Mouse (Mus musculus) stomach, embryonic 14.5 days (tissue): ENCODE data around the gene Gk5. TPM values are rescaled to one million over a fixed set of nuclear protein-coding genes. Genes with fewer than 3 reads are reported as not detected.

Source experiments
- ATAC-seq: fragments of 200-750 bp; cut with Nextera tagmentation; 2 replicates; pipeline ENCODE4 v1.8.0; 2017; ENCODE audit warnings: low read depth, moderate TSS enrichment; ENCODE audit not compliant: insufficient number of reproducible peaks, insufficient read depth, low FRiP score
- H3K27ac ChIP-seq: fragments of 300-500 bp; sonication (generic); 2 replicates; pipeline ENCODE4 v1.5.1; 2014; ENCODE audit warnings: mild to moderate bottlenecking, low read length, moderate library complexity, mixed read lengths
- H3K27me3 ChIP-seq: fragments of 300-500 bp; sonication (generic); 2 replicates; pipeline ENCODE4 v1.6.1; 2014; ENCODE audit warnings: low read length, control low read depth, mixed read lengths; ENCODE audit not compliant: control insufficient read depth, insufficient read depth
- H3K36me3 ChIP-seq: fragments of 300-500 bp; sonication (generic); 2 replicates; pipeline ENCODE4 v1.6.1; 2014; ENCODE audit warnings: mild to moderate bottlenecking, control low read depth, low read length, moderate library complexity, mixed read lengths; ENCODE audit not compliant: control insufficient read depth, insufficient read depth
- H3K4me1 ChIP-seq: fragments of 300-500 bp; sonication (generic); 2 replicates; pipeline ENCODE4 v1.6.1; 2014; ENCODE audit warnings: low read length, control low read depth, mixed read lengths; ENCODE audit not compliant: control insufficient read depth, insufficient read depth
- H3K4me2 ChIP-seq: fragments of 300-500 bp; sonication (generic); replicated peaks from 2 replicates; pipeline ENCODE4 v1.6.1; 2014; ENCODE audit warnings: low read depth, low read length, control low read depth
- H3K4me3 ChIP-seq: fragments of 300-500 bp; sonication (generic); 2 replicates; pipeline ENCODE4 v1.5.1; 2014; ENCODE audit warnings: low read depth, low read length, control low read depth
- H3K9ac ChIP-seq: fragments of 300-500 bp; sonication (generic); replicated peaks from 2 replicates; pipeline ENCODE4 v1.6.1; 2014; ENCODE audit warnings: low read depth, mild to moderate bottlenecking, control low read depth, low read length, moderate library complexity, mixed read lengths
- H3K9me3 ChIP-seq: fragments of 300-500 bp; sonication (generic); 2 replicates; pipeline ENCODE4 v1.6.1; 2016; ENCODE audit warnings: low read depth, low read length, control low read depth; ENCODE audit not compliant: control insufficient read depth
- WGBS: fragments of 180-500 bp; shearing (Covaris S2); extraction: QIAGEN DNeasy Blood & Tissue Kit; methylation state at CpG from one replicate; pipeline ENCODE4 v1.1.7; 2014; 5-methylcytosine and 5-hydroxymethylcytosine counted together
- polyA plus RNA-seq: library from polyadenylated mRNA; unstranded; fragments of >200 nt; fragmentation: Nextera tagmentation; extraction: Ambion mirVana; gene quantifications from 2 replicates; pipeline ENCODE4 v1.2.1, GENCODE M21; 2014

Gk5 gene
- polyA plus RNA-seq, 1 experiment from 2014 or later, result 13.5 TPM

- Histone ChIP-seq H3K36me3 (no peaks in the 10 kb centered on the region), H3K9ac (peak within 1 kb of the TSS; percentile 72), H3K4me1 (peaks cover 7% of the 10 kb centered on the region; the same call in 1 of the 2 replicates), H3K4me3 (peak within 1 kb of the TSS; percentile 80), H3K4me2 (peak within 1 kb of the TSS; percentile 86), H3K27ac (peak within 1 kb of the TSS; percentile 92), H3K9me3 (no peaks in the 10 kb centered on the region), H3K27me3 (no peaks in the 10 kb centered on the region)
- peak; percentile 98 for ATAC-seq
- under 1% methylated on average over 71 of the region's 81 CpGs for WGBS
Measured at GRCm38 (mm10) chr9:96195885-96196622, 76.9 kb downstream of the Gk5 start, which contains the start of gene Tfdp2. Gene Tfdp2, plus strand, starts transcription at chr9:96196275.

- Histone ChIP-seq H3K9ac (peak overlapping the region; percentile 72), H3K4me1 (peaks cover 7% of the 10 kb centered on the region; the same call in 1 of the 2 replicates), H3K4me3 (peak overlapping the region; percentile 80), H3K27me3 (no peaks in the 10 kb centered on the region), H3K36me3 (no peaks in the 10 kb centered on the region), H3K4me2 (peak overlapping the region; percentile 86), H3K27ac (peak overlapping the region; percentile 92), H3K9me3 (no peaks in the 10 kb centered on the region)
- ATAC-seq, result no peak; the same call in 1 of the 2 replicates
- WGBS, result under 1% methylated on average over 20 of the region's 20 CpGs
Measured at GRCm38 (mm10) chr9:96196636-96197181, 77.5 kb downstream of the Gk5 start.

GRCm38 (mm10) chr9:96197806-96198205 lies 78.6 kb downstream of the Gk5 start:
- no peaks in the 10 kb centered on the region for H3K36me3 ChIP-seq
- WGBS, result 56% methylated on average over 9 of the region's 9 CpGs
- peak overlapping the region; percentile 80; the same call in 1 of the 2 replicates for H3K4me3 ChIP-seq
- H3K27me3 ChIP-seq, result no peaks in the 10 kb centered on the region
- no peak overlapping the region for H3K9ac ChIP-seq
- no peaks in the 10 kb centered on the region for H3K9me3 ChIP-seq
- no peak overlapping the region for H3K27ac ChIP-seq
- peaks cover 7% of the 10 kb centered on the region; the same call in 1 of the 2 replicates for H3K4me1 ChIP-seq
- H3K4me2 ChIP-seq, result peak overlapping the region; percentile 86
- no peak for ATAC-seq

GRCm38 (mm10) chr9:96203663-96204062 lies 84.5 kb downstream of the Gk5 start:
- no peak for ATAC-seq
- 80% methylated on average over 3 of the region's 3 CpGs for WGBS
- Histone ChIP-seq H3K4me1 (no peaks in the 10 kb centered on the region), H3K9ac (no peak overlapping the region), H3K4me2 (no peak overlapping the region), H3K36me3 (no peaks in the 10 kb centered on the region), H3K9me3 (no peaks in the 10 kb centered on the region), H3K27ac (no peak overlapping the region), H3K4me3 (no peak overlapping the region), H3K27me3 (no peaks in the 10 kb centered on the region)

- H3K4me3 ChIP-seq, result no peak overlapping the region
- H3K4me1 ChIP-seq, result no peaks in the 10 kb centered on the region
- no peaks in the 10 kb centered on the region for H3K27me3 ChIP-seq
- H3K4me2 ChIP-seq, result no peak overlapping the region
- no peak overlapping the region for H3K27ac ChIP-seq
- no peak for ATAC-seq
- no peak overlapping the region for H3K9ac ChIP-seq
- H3K9me3 ChIP-seq, result no peaks in the 10 kb centered on the region
- H3K36me3 ChIP-seq, result no peaks in the 10 kb centered on the region
- WGBS, result 87% methylated on average over 3 of the region's 3 CpGs
Measured at GRCm38 (mm10) chr9:96207428-96207827, 88.3 kb downstream of the Gk5 start.

GRCm38 (mm10) chr9:96213036-96213645 lies 94.0 kb downstream of the Gk5 start:
- H3K27me3 ChIP-seq, result no peaks in the 10 kb centered on the region
- no peaks in the 10 kb centered on the region for H3K9me3 ChIP-seq
- ATAC-seq, result peak; percentile 33; the same call in 1 of the 2 replicates
- no peak overlapping the region for H3K4me2 ChIP-seq
- WGBS, result 63% methylated on average over 3 of the region's 3 CpGs
- 0 out of 2 replicates have a peak, but pooled peaks cover 2% of the 10 kb centered on the region for H3K4me1 ChIP-seq
- no peaks in the 10 kb centered on the region for H3K36me3 ChIP-seq
- no peak overlapping the region for H3K9ac ChIP-seq
- H3K4me3 ChIP-seq, result no peak overlapping the region
- H3K27ac ChIP-seq, result peak overlapping the region; percentile 21; the same call in 1 of the 2 replicates

GRCm38 (mm10) chr9:96214171-96214570 lies 95.0 kb downstream of the Gk5 start:
- H3K27ac ChIP-seq, result no peak overlapping the region
- 91% methylated on average over 2 of the region's 2 CpGs for WGBS
- H3K4me1 ChIP-seq, result 0 out of 2 replicates have a peak, but pooled peaks cover 2% of the 10 kb centered on the region
- no peak overlapping the region for H3K9ac ChIP-seq
- no peaks in the 10 kb centered on the region for H3K9me3 ChIP-seq
- no peak overlapping the region for H3K4me3 ChIP-seq
- no peak overlapping the region for H3K4me2 ChIP-seq
- H3K36me3 ChIP-seq, result no peaks in the 10 kb centered on the region
- no peaks in the 10 kb centered on the region for H3K27me3 ChIP-seq
- ATAC-seq, result no peak

- Histone ChIP-seq H3K4me3 (no peak overlapping the region), H3K9ac (no peak overlapping the region), H3K4me2 (no peak overlapping the region), H3K4me1 (0 out of 2 replicates have a peak, but pooled peaks cover 2% of the 10 kb centered on the region), H3K9me3 (no peaks in the 10 kb centered on the region), H3K27me3 (no peaks in the 10 kb centered on the region), H3K36me3 (no peaks in the 10 kb centered on the region), H3K27ac (no peak overlapping the region)
- WGBS, result 81% methylated on average over 1 of the region's 1 CpGs
- no peak for ATAC-seq
Measured at GRCm38 (mm10) chr9:96217299-96217698, 98.1 kb downstream of the Gk5 start.
